Mouse (Mus musculus) C2C12 (cell line): ENCODE data around the gene Vdr. TPM values are rescaled to one million over a fixed set of nuclear protein-coding genes. Genes with fewer than 3 reads are reported as not detected.
A peak's percentile ranks its signal among the peaks of the same experiment; 100 is the strongest.

ENCODE experiments used
- H3K27me3 ChIP-seq: one replicate; pipeline ENCODE4 v1.6.1; 2011; ENCODE audit not compliant: control insufficient read depth, insufficient read depth, insufficient read length
- H3K36me3 ChIP-seq: one replicate; pipeline ENCODE4 v1.6.1; 2011; ENCODE audit not compliant: control insufficient read depth, insufficient read depth
- H3K4me3 ChIP-seq: one replicate; pipeline ENCODE4 v1.5.1; 2011; ENCODE audit warnings: mild to moderate bottlenecking, control low read depth; ENCODE audit not compliant: poor library complexity, insufficient read depth, severe bottlenecking
- H3K79me2 ChIP-seq: one replicate; pipeline ENCODE4 v1.6.1; 2011; ENCODE audit not compliant: control insufficient read depth, insufficient read depth
- H3K79me3 ChIP-seq: one replicate; pipeline ENCODE4 v1.6.1; 2011; ENCODE audit warnings: low read depth, control low read depth
- H3ac ChIP-seq: one replicate; pipeline ENCODE3; 2011; ENCODE audit warnings: low read depth; ENCODE audit not compliant: control insufficient read depth, insufficient read length
- CEBPB ChIP-seq: IDR thresholded peaks from one replicate; pipeline ENCODE4 v1.6.1; 2011; ENCODE audit warnings: low read depth, mild to moderate bottlenecking, control low read depth, moderate library complexity
- CTCF ChIP-seq: IDR thresholded peaks from one replicate; pipeline ENCODE4 v1.5.1; 2011; ENCODE audit not compliant: control insufficient read depth, insufficient read depth, insufficient read length
- FOSL1 ChIP-seq: IDR thresholded peaks from one replicate; pipeline ENCODE4 v1.8.0; 2011; ENCODE audit warnings: mild to moderate bottlenecking, low read length; ENCODE audit not compliant: poor library complexity, insufficient read depth, severe bottlenecking
- MAX ChIP-seq: IDR thresholded peaks from one replicate; pipeline ENCODE4 v1.6.1; 2011; ENCODE audit warnings: mild to moderate bottlenecking, control low read depth
- MYOD1 ChIP-seq: IDR thresholded peaks from one replicate; pipeline ENCODE4 v1.6.1; 2011; ENCODE audit warnings: low read depth; ENCODE audit not compliant: control insufficient read depth, insufficient read length
- MYOG ChIP-seq: IDR thresholded peaks from one replicate; pipeline ENCODE4 v1.6.1; 2011; ENCODE audit not compliant: control insufficient read depth, insufficient read length; ENCODE audit errors: extremely low read depth
- USF1 ChIP-seq: IDR thresholded peaks from one replicate; pipeline ENCODE4 v1.6.1; 2011; ENCODE audit warnings: low read depth, mild to moderate bottlenecking, control low read depth, moderate library complexity
- polyA plus RNA-seq: library from polyadenylated mRNA; unstranded; fragments of >200 nt; fragmentation: generic; extraction: Trizol; gene quantifications from one replicate; pipeline ENCODE4 v1.2.1, GENCODE M21; 2012; ENCODE audit warnings: missing spikeins

The Vdr gene
- polyA plus RNA-seq, 1 experiment: 3.0 TPM

DNA sequence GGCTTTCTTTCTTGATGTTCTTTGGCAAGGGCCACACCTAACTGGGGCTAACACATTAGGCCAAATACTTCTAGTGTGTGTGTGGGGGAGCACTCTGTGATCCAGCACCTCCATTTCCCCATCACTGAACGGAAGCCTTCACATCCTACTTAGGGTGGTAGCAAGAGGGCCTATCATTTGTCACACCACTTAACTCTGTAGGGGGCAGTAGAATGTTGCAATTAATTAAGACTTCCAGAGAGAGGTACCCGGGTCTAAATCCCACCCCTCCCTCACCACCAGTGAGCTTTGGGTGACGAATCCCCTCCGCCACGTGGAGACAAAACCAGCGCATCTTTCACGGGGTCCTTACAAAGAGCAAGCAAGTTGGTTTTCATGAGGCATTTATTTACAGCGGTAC is 56.4 kb downstream of the Vdr start:
- Histone ChIP-seq H3K79me3 (no peaks in the 10 kb centered on the region), H3K36me3 (peaks cover 3% of the 10 kb centered on the region), H3K79me2 (no peaks in the 10 kb centered on the region), H3K4me3 (no peak overlapping the region), H3ac (no peak overlapping the region), H3K27me3 (no peaks in the 10 kb centered on the region)
- TF ChIP-seq MYOG (no peak), MYOD1 (no peak), CEBPB (no peak), CTCF (no peak), FOSL1 (no peak), USF1 (no peak), MAX (no peak)

DNA sequence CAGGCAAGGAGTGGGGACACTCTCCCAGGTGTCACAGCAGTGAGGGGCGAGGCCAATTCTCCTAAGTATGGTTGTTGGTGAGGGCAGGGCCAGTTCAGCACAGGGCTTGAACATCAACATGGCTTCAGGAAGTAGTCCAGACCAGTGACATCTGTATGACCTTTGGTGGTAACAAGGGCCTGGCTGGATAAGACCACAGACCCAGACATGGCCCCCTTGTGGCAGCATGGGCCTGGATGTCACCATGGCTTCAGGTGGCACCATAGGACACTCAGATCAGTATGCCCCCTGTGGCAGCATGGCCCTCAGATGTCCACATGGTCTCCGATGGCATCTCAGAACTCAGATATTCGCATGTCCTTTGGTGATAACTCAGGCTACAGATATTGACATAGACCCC is 58.1 kb downstream of the Vdr start:
- Histone ChIP-seq H3K79me3 (no peaks in the 10 kb centered on the region), H3K36me3 (no peaks in the 10 kb centered on the region), H3K27me3 (no peaks in the 10 kb centered on the region), H3K79me2 (no peaks in the 10 kb centered on the region), H3K4me3 (no peak overlapping the region), H3ac (no peak overlapping the region)
- no peak for TF ChIP-seq FOSL1
- no peak for TF ChIP-seq USF1
- TF ChIP-seq CTCF: no peak
- TF ChIP-seq MYOG: no peak
- no peak for TF ChIP-seq MYOD1
- TF ChIP-seq CEBPB: no peak
- TF ChIP-seq MAX: no peak

DNA sequence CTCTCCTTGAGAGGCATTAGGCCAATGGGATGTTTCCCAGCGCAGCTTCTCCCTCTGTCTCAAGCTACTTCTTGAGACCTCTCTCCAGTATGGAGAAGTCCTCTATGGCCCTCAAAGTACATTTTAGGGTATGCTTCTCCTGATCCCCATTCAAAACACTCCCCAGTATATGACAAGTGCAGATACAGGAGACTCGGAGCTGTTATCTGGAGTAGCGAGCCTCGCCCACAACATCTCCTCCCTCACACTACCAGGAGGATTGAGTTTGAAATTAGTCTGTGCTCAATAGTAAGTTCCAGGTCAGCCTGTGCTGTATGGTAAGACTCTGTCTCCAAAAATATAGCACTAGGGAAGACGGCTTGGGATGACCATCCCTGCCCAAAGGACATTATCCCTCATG is 59.4 kb downstream of the Vdr start:
- Histone ChIP-seq H3K27me3 (no peaks in the 10 kb centered on the region), H3K79me2 (no peaks in the 10 kb centered on the region), H3K36me3 (no peaks in the 10 kb centered on the region), H3ac (no peak overlapping the region), H3K4me3 (no peak overlapping the region), H3K79me3 (no peaks in the 10 kb centered on the region)
- TF ChIP-seq MYOG: no peak
- TF ChIP-seq FOSL1: no peak
- TF ChIP-seq CEBPB: no peak
- no peak for TF ChIP-seq USF1

DNA sequence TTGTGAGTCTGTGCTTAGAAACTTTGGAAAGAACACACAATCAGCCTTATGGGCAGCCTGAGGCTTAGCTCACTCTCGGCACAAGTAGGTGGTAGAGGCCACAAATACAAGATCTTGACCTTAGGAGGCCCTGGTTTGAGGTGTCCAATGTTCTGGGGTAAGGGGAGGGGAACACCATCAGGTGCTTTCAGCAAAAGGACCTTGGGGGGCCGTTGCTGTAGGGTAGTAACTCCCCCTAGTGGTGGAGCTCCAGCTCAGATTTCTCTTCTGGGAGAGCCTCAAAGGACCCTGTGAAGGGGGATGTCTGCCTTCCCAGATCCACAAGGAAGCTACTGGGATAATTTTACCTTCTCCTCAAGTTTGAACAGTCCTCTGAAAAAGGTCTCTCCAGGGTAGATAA is 60.0 kb downstream of the Vdr start:
- no peaks in the 10 kb centered on the region for H3K79me3 ChIP-seq
- no peak overlapping the region for H3ac ChIP-seq
- H3K79me2 ChIP-seq: no peaks in the 10 kb centered on the region
- H3K27me3 ChIP-seq: no peaks in the 10 kb centered on the region
- no peaks in the 10 kb centered on the region for H3K36me3 ChIP-seq
- peak; percentile 63 for TF ChIP-seq CTCF
- no peak for TF ChIP-seq MYOG
- TF ChIP-seq CEBPB: no peak
- H3K4me3 ChIP-seq: no peak overlapping the region

DNA sequence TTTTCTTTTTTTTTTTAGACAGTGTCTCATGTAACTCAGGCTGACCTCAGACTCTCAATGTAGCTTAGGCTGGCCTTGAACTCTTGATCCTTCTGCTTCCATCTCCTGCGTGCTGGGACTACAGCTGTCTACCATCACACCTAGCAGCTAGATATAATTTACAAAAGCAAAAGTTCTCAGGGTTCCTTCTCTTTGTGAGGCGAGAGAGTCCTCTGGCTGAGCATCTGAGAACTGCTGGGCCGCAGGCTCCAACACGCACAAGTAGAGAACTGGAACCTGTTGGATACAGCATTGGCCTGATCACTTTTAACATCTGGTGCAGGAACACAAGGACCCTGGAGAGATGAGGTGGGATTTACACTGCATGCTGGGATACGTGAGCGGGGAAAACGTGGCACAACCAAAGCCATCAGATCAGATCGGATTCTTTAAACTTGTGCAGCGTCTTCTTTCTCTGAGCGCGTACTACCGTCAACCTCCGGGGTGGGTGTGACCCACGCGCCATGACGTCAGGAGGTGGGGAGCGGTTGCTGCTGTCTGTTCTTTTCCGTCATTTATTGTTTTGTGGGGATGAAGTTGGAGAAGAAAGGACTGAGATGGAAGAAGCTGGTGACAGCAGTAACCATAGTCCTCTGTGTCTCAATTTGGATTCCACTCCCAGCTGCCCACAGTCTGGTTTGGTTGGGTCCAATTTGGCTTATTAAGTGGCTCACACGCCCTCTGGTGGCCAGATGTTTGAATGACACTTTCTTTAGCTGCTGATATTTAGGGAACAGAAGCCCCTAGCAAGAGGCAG is 61.1 kb downstream of the Vdr start:
- H3K79me3 ChIP-seq: no peaks in the 10 kb centered on the region
- TF ChIP-seq MYOG (no peak), CTCF (peak; percentile 59), FOSL1 (no peak), MYOD1 (no peak), USF1 (no peak), CEBPB (no peak), MAX (peak; percentile 57)

DNA sequence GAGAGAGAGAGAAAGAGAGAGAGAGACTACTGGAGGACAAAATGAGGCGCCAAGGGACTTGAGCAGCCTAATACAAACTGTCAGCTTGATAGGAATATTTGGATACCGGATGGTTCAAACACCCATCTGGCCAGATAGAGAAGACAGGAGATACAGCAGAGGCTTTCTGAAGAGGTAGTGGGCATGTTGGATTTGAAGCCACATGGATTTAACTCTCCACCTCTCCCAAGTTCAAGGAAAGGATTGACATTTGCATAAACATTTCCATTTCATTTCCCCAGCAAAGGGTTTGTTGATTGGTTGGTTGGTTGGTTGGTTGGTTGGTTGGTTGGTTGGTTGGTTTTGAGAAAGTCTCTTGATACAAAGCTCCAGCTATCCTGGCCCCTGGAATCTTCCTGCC is 62.6 kb downstream of the Vdr start:
- H3K27me3 ChIP-seq: no peaks in the 10 kb centered on the region
- no peaks in the 10 kb centered on the region for H3K79me2 ChIP-seq
- no peaks in the 10 kb centered on the region for H3K79me3 ChIP-seq
- no peak overlapping the region for H3ac ChIP-seq
- no peak for TF ChIP-seq CTCF
- TF ChIP-seq FOSL1: no peak
- no peak for TF ChIP-seq USF1
- no peak for TF ChIP-seq MYOD1
- no peak for TF ChIP-seq MYOG
- no peak for TF ChIP-seq MAX
- no peak for TF ChIP-seq CEBPB
- H3K4me3 ChIP-seq: no peak overlapping the region
- H3K36me3 ChIP-seq: no peaks in the 10 kb centered on the region

More for the DNA sequence above, 61.1 kb downstream of the Vdr start:
- H3K36me3 ChIP-seq: no peaks in the 10 kb centered on the region
- H3ac ChIP-seq: peak overlapping the region; percentile 60
- H3K27me3 ChIP-seq: no peaks in the 10 kb centered on the region
- H3K4me3 ChIP-seq: no peak overlapping the region
- H3K79me2 ChIP-seq: no peaks in the 10 kb centered on the region
